Mouse (Mus musculus): ENCODE results near the gene Pyy.

Gene Pyy

GRCm38 (mm10) chr11:102095676-102096075, 12.0 kb downstream of the Pyy start:
- DNase-seq (ENCODE audit: low spot score in 2 of 2) = no peak

GRCm38 (mm10) chr11:102089088-102089808, 18.4 kb downstream of the Pyy start:
- peak; percentile 77 to 86 for DNase-seq (ENCODE audit: low spot score in 2 of 2)

GRCm38 (mm10) chr11:102087931-102088898, 19.4 kb downstream of the Pyy start, which contains the start of gene Mpp2:
Mpp2 (minus strand) TSS chr11:102088515.
- DNase-seq (ENCODE audit: low spot score in 2 of 2) = peak; percentile 82 to 84

- peak; percentile 89 to 92 for DNase-seq (ENCODE audit: low spot score in 2 of 2)
Observed at GRCm38 (mm10) chr11:102087081-102087751, 20.4 kb downstream of the Pyy start.

GRCm38 (mm10) chr11:102086331-102086730, 21.3 kb downstream of the Pyy start:
- DNase-seq (ENCODE audit: low spot score in 2 of 2) = peak; percentile 88 to 93

GRCm38 (mm10) chr11:102084159-102084558, 23.5 kb downstream of the Pyy start:
- no peak for DNase-seq (ENCODE audit: low spot score in 2 of 2)

GRCm38 (mm10) chr11:102083193-102083592, 24.4 kb downstream of the Pyy start:
- DNase-seq (ENCODE audit: low spot score in 2 of 2) = peak in 1 of 2 experiments; percentile 51

- DNase-seq (ENCODE audit: low spot score in 2 of 2) = peak; percentile 93 to 94
Observed at GRCm38 (mm10) chr11:102082322-102082721, 25.3 kb downstream of the Pyy start.

GRCm38 (mm10) chr11:102073722-102074121, 33.9 kb downstream of the Pyy start:
- no peak for DNase-seq (ENCODE audit: low spot score in 2 of 2)

GRCm38 (mm10) chr11:102072729-102073128, 34.9 kb downstream of the Pyy start:
- DNase-seq (ENCODE audit: low spot score in 2 of 2) = no peak

- DNase-seq (ENCODE audit: low spot score in 2 of 2) = no peak
Observed at GRCm38 (mm10) chr11:102070426-102070825, 37.2 kb downstream of the Pyy start.

GRCm38 (mm10) chr11:102069633-102070032, 38.0 kb downstream of the Pyy start:
- DNase-seq (ENCODE audit: low spot score in 2 of 2) = no peak

- DNase-seq (ENCODE audit: low spot score in 2 of 2) = no peak
Observed at GRCm38 (mm10) chr11:102068969-102069368, 38.7 kb downstream of the Pyy start.

GRCm38 (mm10) chr11:102063076-102063475, 44.6 kb downstream of the Pyy start:
- DNase-seq (ENCODE audit: low spot score in 2 of 2) = no peak

- DNase-seq (ENCODE audit: low spot score in 2 of 2) = no peak
Observed at GRCm38 (mm10) chr11:102061941-102062473, 45.6 kb downstream of the Pyy start.

GRCm38 (mm10) chr11:102061236-102061940, 46.2 kb downstream of the Pyy start:
- DNase-seq (ENCODE audit: low spot score in 2 of 2) = peak; percentile 87
